Mouse (Mus musculus) adrenal gland, adult 8-10 months (tissue): ENCODE data around the gene Cdhr4. TPM values are rescaled to one million over a fixed set of nuclear protein-coding genes. Genes with fewer than 3 reads are reported as not detected.
"Not testable (repeated sequence)": the region's sequence is repeated elsewhere in the genome, so short reads cannot be mapped to it uniquely, and the experiment has no call there.

ENCODE experiments used
- DNase-seq: peaks from one replicate; pipeline ENCODE4 v3.0.0; 2022
- total RNA-seq, 4 experiments: library from RNA; stranded (reverse); gene quantifications; 2 replicates each; pipeline ENCODE4 v1.2.4; 2022

Gene Cdhr4
- total RNA-seq, 4 experiments from 2014 or later, result 0.66 to 1.3 (median 1.0) TPM

- no peak for DNase-seq
Measured at GRCm38 (mm10) chr9:108010385-108010784, 18.1 kb downstream of the Cdhr4 start.

GRCm38 (mm10) chr9:108013577-108013976 lies 21.3 kb downstream of the Cdhr4 start:
- DNase-seq, result not testable (repeated sequence)

- no peak for DNase-seq
Measured at GRCm38 (mm10) chr9:108017127-108017526, 24.8 kb downstream of the Cdhr4 start.

GRCm38 (mm10) chr9:108020741-108021140 lies 28.4 kb downstream of the Cdhr4 start:
- no peak for DNase-seq

GRCm38 (mm10) chr9:108023216-108023615 lies 30.9 kb downstream of the Cdhr4 start:
- DNase-seq, result no peak

GRCm38 (mm10) chr9:108026584-108026983 lies 34.3 kb downstream of the Cdhr4 start:
- DNase-seq, result no peak

GRCm38 (mm10) chr9:108027867-108028266 lies 35.6 kb downstream of the Cdhr4 start:
- no peak for DNase-seq

- no peak for DNase-seq
Measured at GRCm38 (mm10) chr9:108032126-108032525, 39.8 kb downstream of the Cdhr4 start.

GRCm38 (mm10) chr9:108035331-108036156 lies 43.2 kb downstream of the Cdhr4 start:
- DNase-seq, result no peak

GRCm38 (mm10) chr9:108044751-108045492 lies 52.6 kb downstream of the Cdhr4 start:
- DNase-seq, result no peak

GRCm38 (mm10) chr9:108046582-108046981 lies 54.3 kb downstream of the Cdhr4 start:
- no peak for DNase-seq

GRCm38 (mm10) chr9:108047601-108048565 lies 55.6 kb downstream of the Cdhr4 start:
- DNase-seq, result no peak

GRCm38 (mm10) chr9:108048566-108048955 lies 56.3 kb downstream of the Cdhr4 start:
- no peak for DNase-seq

GRCm38 (mm10) chr9:108049016-108049455 lies 56.7 kb downstream of the Cdhr4 start, which contains the start of gene Gmppb:
TSS of gene Gmppb (plus strand) at chr9:108049242.
- DNase-seq, result peak; percentile 98

Other genes starting within 250 kb of the Cdhr4 start
- gene Rbm5, start 221.5 kb upstream of the Cdhr4 start, total RNA-seq, result 100 to 1,000 TPM in 2 of 4 experiments, 10 to 100 TPM in 2; 91.2 to 204 (median 127) TPM
- gene Rbm6, start 119.3 kb upstream of the Cdhr4 start, total RNA-seq, result 10 to 100 TPM; 51.7 to 91.6 (median 58.9) TPM
- 10 to 100 TPM; 19.5 to 22.1 (median 20.1) TPM for gene Mon1a, start 104.3 kb upstream of the Cdhr4 start, total RNA-seq
- 10 to 100 TPM; 10.3 to 28.6 (median 17.9) TPM for gene Mst1r, start 85.6 kb upstream of the Cdhr4 start, total RNA-seq
- gene Actl11, start 64.0 kb upstream of the Cdhr4 start, total RNA-seq, result not detected
- gene Camkv, start 56.8 kb upstream of the Cdhr4 start, total RNA-seq, result 10 to 100 TPM in 2 of 4 experiments, 1 to 10 TPM in 2; 6.4 to 11.1 (median 9.7) TPM
- gene Traip, start 42.4 kb upstream of the Cdhr4 start, total RNA-seq, result 1 to 10 TPM; 2.2 to 7.0 (median 4.2) TPM
- gene Uba7, start 17.0 kb upstream of the Cdhr4 start, total RNA-seq, result 10 to 100 TPM; 17.4 to 48.9 (median 25.9) TPM
- gene Gm20661, start 9.4 kb upstream of the Cdhr4 start, total RNA-seq, result under 1 TPM in 3 of 4 experiments, not detected in 1; 0.32 to 0.43 (median 0.37) TPM
- 1 to 10 TPM; 4.7 to 6.0 (median 5.0) TPM for gene Inka1, start 6.6 kb upstream of the Cdhr4 start, total RNA-seq
- 1 to 10 TPM in 3 of 4 experiments, not detected in 1; 3.8 to 7.4 (median 4.0) TPM for gene Gm20662, start 3.9 kb downstream of the Cdhr4 start, total RNA-seq
- 100 to 1,000 TPM; 138 to 184 (median 167) TPM for gene Ip6k1, start 10.0 kb downstream of the Cdhr4 start, total RNA-seq
- 10 to 100 TPM; 23.5 to 31.6 (median 28.2) TPM for gene Gmppb, start 56.7 kb downstream of the Cdhr4 start, total RNA-seq
- gene Amigo3, start 60.7 kb downstream of the Cdhr4 start, total RNA-seq, result 1 to 10 TPM; 2.4 to 6.6 (median 4.1) TPM
- gene Mst1, start 87.9 kb downstream of the Cdhr4 start, total RNA-seq, result under 1 TPM in 1 of 4 experiments, not detected in 3; 0.10 TPM
- gene Rnf123, start 90.8 kb downstream of the Cdhr4 start, total RNA-seq, result 100 to 1,000 TPM in 1 of 4 experiments, 10 to 100 TPM in 3; 68.2 to 108 (median 86.5) TPM
- gene Apeh, start 102.1 kb downstream of the Cdhr4 start, total RNA-seq, result 100 to 1,000 TPM; 104 to 125 (median 109) TPM
- 1 to 10 TPM; 3.7 to 6.8 (median 6.4) TPM for gene Bsn, start 197.9 kb downstream of the Cdhr4 start, total RNA-seq